Mouse (Mus musculus) layer of hippocampus, adult 9-10 months (tissue): Measurements from ENCODE around the gene Susd4.

ENCODE experiments used
- DNase-seq: peaks from one replicate; pipeline ENCODE4 v3.0.0; 2022; ENCODE audit warnings: low spot score

The Susd4 gene

GRCm38 (mm10) chr1:182918718-182919346 is 155.2 kb downstream of the Susd4 start:
- no peak for DNase-seq

GRCm38 (mm10) chr1:182922824-182923223 is 159.2 kb downstream of the Susd4 start:
- DNase-seq: no peak

GRCm38 (mm10) chr1:182926465-182926864 is 162.8 kb downstream of the Susd4 start:
- DNase-seq: no peak

DNA sequence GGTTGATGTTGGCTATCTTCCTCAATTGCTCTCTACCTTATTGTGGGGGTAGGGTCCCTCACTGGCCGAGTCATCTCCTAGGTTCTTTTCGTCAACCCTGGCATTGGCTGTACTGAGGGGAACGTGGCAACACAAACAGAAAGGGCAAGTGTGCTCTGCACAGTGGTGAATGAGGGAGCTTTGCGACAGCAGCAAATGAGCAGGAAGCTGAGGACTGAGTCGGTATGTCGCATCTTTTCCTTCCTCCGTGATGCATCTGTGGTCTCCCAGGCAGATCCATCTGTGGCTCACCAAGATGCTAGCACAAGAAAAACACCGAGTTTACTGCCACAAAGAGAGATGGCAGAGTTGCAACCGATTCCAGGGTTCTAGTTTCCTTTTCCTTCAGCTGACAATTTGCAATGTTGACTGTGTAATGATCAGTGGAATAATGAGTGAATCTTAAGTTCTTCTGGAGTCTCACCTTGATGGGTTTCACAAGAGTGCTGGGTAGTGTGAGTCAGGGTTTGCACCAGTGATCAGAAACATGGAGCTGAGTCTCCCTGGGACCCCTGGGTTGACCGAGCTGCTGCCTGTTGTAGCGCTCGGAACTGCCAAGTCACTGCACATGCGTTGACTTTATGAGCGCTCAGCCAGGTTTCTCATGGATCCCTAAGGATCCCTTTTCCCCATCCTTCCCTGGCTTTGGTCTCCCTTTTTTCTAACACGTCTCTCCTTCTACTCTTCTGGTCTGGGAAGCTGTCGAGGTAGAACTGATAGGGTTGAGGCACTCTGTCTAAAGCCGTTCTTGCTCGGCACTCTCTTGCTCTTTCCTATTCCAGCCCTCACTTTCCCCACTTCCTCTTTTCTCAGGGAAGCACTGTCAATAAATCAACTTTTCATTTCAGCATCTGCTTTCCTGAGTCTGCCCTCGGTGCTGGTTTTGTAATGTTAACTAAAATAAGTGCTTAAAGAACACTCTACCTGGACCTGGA is 164.5 kb downstream of the Susd4 start:
- no peak for DNase-seq

DNA sequence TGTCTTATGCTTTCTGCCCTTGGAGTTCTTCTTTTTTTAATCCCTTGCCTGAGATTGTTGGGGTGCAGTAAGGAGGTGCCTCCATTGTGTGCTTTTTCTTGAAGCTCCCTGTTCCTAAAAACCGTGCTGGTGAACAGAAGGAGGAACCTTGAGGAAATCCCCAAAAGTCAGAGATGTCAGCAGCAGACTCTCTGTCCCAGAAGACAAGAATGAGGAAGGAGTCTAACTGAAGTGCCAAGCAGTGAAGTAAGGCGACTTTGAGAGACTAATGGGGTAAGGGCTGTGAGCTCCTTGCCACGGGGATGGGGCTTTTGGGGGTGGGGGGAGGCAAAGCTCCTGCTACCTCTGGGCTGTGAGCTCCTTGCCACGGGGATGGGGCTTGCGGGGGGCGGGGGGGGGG is 171.8 kb downstream of the Susd4 start:
- DNase-seq: no peak

GRCm38 (mm10) chr1:182937486-182938120 is 173.9 kb downstream of the Susd4 start:
- DNase-seq: no peak

GRCm38 (mm10) chr1:182941921-182942320 is 178.3 kb downstream of the Susd4 start:
- no peak for DNase-seq

DNA sequence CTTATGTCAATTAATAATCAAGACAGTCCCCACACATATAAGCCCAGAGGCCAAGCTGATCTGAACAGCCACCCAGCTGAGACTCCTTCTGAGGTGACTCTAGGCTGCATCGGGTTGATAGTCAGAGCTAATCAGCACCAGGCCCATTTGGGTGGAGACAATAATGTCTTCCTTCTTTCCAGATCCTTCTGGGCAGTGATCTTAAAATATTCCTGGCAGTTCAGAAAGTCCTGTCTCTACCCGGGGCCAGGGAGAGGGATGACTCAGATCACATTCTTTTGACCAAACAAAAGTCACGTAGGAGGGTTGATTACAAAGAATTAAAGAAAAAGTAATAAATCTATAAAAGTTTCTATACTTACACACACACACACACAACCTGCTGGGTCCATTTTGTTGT is 180.3 kb downstream of the Susd4 start:
- DNase-seq: no peak

- no peak for DNase-seq
Observed at GRCm38 (mm10) chr1:182944638-182945037, 181.0 kb downstream of the Susd4 start.

DNA sequence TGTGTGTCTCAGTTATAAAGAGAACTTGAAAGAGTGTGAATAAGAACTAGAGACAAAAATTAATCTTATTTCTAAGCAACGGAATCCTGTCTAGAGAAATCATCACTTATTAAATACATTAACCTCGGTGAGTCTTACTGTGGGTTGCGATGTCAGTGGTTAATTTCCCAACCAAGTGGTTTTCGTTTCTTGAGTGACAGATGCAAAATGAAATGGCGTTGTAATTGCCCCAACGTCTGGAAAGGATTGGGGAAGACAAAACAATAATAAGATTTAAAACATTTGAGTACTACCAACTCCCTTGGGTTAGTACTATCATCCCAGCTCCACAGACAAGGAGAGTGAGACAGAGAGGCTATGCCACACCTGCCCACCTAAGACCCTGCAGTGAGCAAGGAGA is 181.9 kb downstream of the Susd4 start:
- DNase-seq: no peak
